Mouse (Mus musculus) hindbrain, postnatal 0 days (tissue): ENCODE results near the gene Ostf1. TPM values are rescaled to one million over a fixed set of nuclear protein-coding genes. Genes with fewer than 3 reads are reported as not detected.

Experiments used
- ATAC-seq: fragments of 200-750 bp; cut with Nextera tagmentation; 2 replicates; pipeline ENCODE4 v1.8.0; 2017; ENCODE audit warnings: mild to moderate bottlenecking, moderate TSS enrichment, moderate library complexity
- DNase-seq: peaks from one replicate; pipeline ENCODE4 v3.0.0-alpha.2; 2015; ENCODE audit warnings: low spot score
- H3K27ac ChIP-seq: fragments of 300-500 bp; sonication (generic); 2 replicates; pipeline ENCODE4 v1.5.1; 2014; ENCODE audit warnings: mild to moderate bottlenecking
- H3K27me3 ChIP-seq: fragments of 300-500 bp; sonication (generic); 2 replicates; pipeline ENCODE4 v1.6.1; 2014; ENCODE audit warnings: low read length, mixed read lengths; ENCODE audit not compliant: insufficient read depth
- H3K36me3 ChIP-seq: fragments of 300-500 bp; sonication (generic); 2 replicates; pipeline ENCODE4 v1.6.1; 2014; ENCODE audit warnings: low read length, mixed read lengths; ENCODE audit not compliant: insufficient read depth
- H3K4me1 ChIP-seq: fragments of 300-500 bp; sonication (generic); 2 replicates; pipeline ENCODE4 v1.6.1; 2014; ENCODE audit warnings: antibody characterized with exemption, low read length, mixed read lengths; ENCODE audit not compliant: insufficient read depth
- H3K4me2 ChIP-seq: fragments of 300-500 bp; sonication (generic); 2 replicates; pipeline ENCODE4 v1.6.1; 2014; ENCODE audit warnings: low read depth, mild to moderate bottlenecking, low read length, moderate library complexity, mixed read lengths
- H3K4me3 ChIP-seq: fragments of 300-500 bp; sonication (generic); 2 replicates; pipeline ENCODE4 v1.5.1; 2014; ENCODE audit warnings: low read length
- H3K9ac ChIP-seq: fragments of 300-500 bp; sonication (generic); replicated peaks from 2 replicates; pipeline ENCODE4 v1.6.1; 2014; ENCODE audit warnings: mild to moderate bottlenecking, low read length, moderate library complexity, mixed read lengths
- H3K9me3 ChIP-seq: fragments of 300-500 bp; sonication (generic); 2 replicates; pipeline ENCODE4 v1.6.1; 2016; ENCODE audit warnings: low read length, mixed read lengths
- CTCF ChIP-seq: IDR thresholded peaks from 2 replicates; pipeline ENCODE4 v1.5.1; 2016; ENCODE audit warnings: antibody characterized with exemption, control low read depth, low read depth
- WGBS: fragments of 180-500 bp; shearing (Covaris S2); extraction: QIAGEN DNeasy Blood & Tissue Kit; methylation state at CpG from one replicate; pipeline ENCODE4 v1.1.7; 2014; 5-methylcytosine and 5-hydroxymethylcytosine counted together
- polyA plus RNA-seq: library from polyadenylated mRNA; unstranded; fragments of >200 nt; fragmentation: Nextera tagmentation; extraction: Ambion mirVana; gene quantifications from 2 replicates; pipeline ENCODE4 v1.2.1, GENCODE M21; 2015
- total RNA-seq: library from RNA; depleted of rRNA; stranded (reverse); fragments of >200 nt; gene quantifications from 2 replicates; pipeline ENCODE4 v1.2.3, GENCODE M21; 2014

The Ostf1 gene
- total and polyA plus RNA-seq, 2 experiments from 2014 or later = 42.4 to 67.9 TPM

DNA sequence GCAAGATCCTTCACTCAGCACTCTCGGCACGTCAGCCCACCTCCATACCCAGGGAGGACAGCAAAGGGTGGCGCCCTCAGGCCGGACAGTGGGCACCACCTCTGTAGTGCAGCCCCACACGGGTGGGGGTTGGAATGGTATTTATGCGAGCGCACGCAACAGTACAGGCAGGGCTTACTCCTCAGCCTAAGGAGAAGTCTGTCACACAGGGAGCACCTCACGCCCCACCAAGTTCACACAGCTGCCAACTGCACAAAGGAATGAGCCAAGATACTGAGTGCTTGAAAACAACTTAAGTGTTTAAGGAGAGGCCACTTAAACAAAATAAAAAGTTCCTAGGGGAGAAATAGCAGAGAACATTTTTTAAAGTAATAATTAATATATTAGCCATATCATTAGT lies 44.5 kb downstream of the Ostf1 start:
- H3K27me3 ChIP-seq = no peaks in the 10 kb centered on the region
- no peaks in the 10 kb centered on the region for H3K4me1 ChIP-seq
- no peak for DNase-seq
- no peaks in the 10 kb centered on the region for H3K9me3 ChIP-seq
- no peak overlapping the region for H3K27ac ChIP-seq
- no peak overlapping the region for H3K9ac ChIP-seq
- H3K36me3 ChIP-seq = no peaks in the 10 kb centered on the region
- 85% methylated on average over 9 of the region's 9 CpGs for WGBS
- no peak for TF ChIP-seq CTCF
- no peak overlapping the region for H3K4me2 ChIP-seq
- no peak overlapping the region for H3K4me3 ChIP-seq
- ATAC-seq = no peak

DNA sequence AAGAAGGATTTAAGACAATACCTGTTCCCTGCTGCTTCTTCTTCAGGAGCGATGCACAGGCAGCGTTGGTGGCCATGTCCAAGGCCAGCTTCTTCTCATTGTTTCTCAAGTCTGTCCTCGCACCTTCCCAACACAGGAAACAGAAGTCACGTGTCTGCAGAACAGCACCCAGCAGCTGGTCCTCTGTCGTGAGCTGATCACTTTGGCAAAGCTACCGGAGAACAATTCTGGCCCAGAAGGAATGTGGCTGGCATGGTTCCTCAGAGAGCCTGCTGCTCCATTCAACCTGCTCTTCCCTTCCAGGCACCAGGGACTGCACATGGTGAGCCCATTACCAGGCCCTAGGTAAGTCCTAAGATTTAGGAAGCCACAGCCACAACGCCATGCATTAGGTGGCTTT lies 47.0 kb downstream of the Ostf1 start:
- Histone ChIP-seq H3K4me3 (no peak overlapping the region), H3K27ac (no peak overlapping the region), H3K4me2 (no peak overlapping the region), H3K4me1 (no peaks in the 10 kb centered on the region), H3K9ac (no peak overlapping the region), H3K9me3 (no peaks in the 10 kb centered on the region), H3K27me3 (no peaks in the 10 kb centered on the region), H3K36me3 (no peaks in the 10 kb centered on the region)
- no peak for DNase-seq
- no peak for TF ChIP-seq CTCF
- WGBS = 84% methylated on average over 7 of the region's 7 CpGs
- no peak for ATAC-seq

DNA sequence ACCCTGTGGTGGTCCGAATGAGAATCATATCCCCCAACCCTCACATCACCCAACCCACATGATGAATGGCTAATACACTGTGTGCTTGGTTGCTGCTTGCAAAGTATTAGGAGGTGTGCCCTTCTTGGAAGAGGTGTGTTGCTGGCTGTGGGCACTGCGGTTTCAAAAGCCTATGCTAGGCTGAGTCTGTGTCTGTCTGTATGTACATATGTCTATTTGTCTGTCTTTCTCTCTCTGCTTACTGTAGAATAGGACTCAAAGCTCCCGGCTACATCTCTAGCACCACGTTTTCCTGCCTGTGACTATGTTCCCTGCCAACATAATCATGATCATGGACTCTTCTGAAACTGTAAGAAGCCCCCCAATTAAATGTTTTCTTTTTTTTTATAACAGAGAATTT lies 47.9 kb downstream of the Ostf1 start:
- 97% methylated on average over 4 of the region's 4 CpGs for WGBS
- H3K9me3 ChIP-seq = no peaks in the 10 kb centered on the region
- TF ChIP-seq CTCF = no peak
- no peak overlapping the region for H3K9ac ChIP-seq
- H3K27me3 ChIP-seq = no peaks in the 10 kb centered on the region
- no peaks in the 10 kb centered on the region for H3K4me1 ChIP-seq
- no peaks in the 10 kb centered on the region for H3K36me3 ChIP-seq
- no peak overlapping the region for H3K4me3 ChIP-seq
- no peak overlapping the region for H3K4me2 ChIP-seq
- H3K27ac ChIP-seq = no peak overlapping the region
- ATAC-seq (no peak), DNase-seq (no peak)

DNA sequence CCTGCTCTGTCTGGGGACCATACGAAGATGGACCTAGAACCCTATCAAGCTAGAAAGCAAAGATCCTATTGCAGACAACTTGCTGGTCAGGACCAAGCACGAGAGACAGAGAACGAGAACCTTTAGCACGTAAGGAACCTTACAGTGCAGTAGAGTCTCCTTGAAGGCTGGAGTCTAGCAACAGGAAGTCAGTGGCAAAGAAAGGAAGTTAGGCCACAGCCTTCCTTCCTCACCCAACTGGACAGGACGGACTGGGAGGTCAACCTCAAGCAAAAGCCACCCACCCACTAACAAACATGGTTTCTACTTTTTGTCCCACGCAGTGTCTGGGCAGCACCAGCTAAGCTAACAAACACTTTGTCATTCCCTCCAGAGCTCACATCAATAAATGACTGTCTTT lies 48.7 kb downstream of the Ostf1 start:
- no peak for DNase-seq
- no peaks in the 10 kb centered on the region for H3K9me3 ChIP-seq
- no peaks in the 10 kb centered on the region for H3K4me1 ChIP-seq
- H3K27me3 ChIP-seq = no peaks in the 10 kb centered on the region
- no peak for ATAC-seq
- 92% methylated on average over 6 of the region's 6 CpGs for WGBS
- no peak for TF ChIP-seq CTCF
- no peak overlapping the region for H3K9ac ChIP-seq
- no peak overlapping the region for H3K4me3 ChIP-seq
- H3K36me3 ChIP-seq = no peaks in the 10 kb centered on the region
- no peak overlapping the region for H3K4me2 ChIP-seq
- no peak overlapping the region for H3K27ac ChIP-seq

DNA sequence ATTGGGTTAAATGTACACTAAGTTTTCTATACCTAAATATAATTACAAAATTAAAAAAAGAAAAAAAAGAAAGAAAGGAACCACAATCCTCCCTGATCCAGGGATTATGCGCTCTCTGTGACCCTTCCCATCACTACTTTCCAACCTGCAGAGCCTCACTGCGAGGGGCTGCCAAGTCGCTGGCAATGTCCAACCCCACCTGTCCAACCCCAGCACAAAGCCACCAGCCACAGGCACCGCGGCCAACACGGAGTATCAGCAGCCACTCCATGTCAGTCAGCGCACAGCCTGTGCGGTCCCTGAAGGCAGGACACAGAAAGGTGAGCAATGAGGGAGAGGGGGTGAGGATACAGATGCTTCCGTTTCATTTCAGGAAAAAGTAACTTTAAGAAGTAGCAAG lies 49.4 kb downstream of the Ostf1 start:
- Histone ChIP-seq H3K4me1 (no peaks in the 10 kb centered on the region), H3K4me2 (no peak overlapping the region), H3K9me3 (no peaks in the 10 kb centered on the region), H3K36me3 (no peaks in the 10 kb centered on the region), H3K9ac (no peak overlapping the region), H3K4me3 (no peak overlapping the region), H3K27ac (no peak overlapping the region), H3K27me3 (no peaks in the 10 kb centered on the region)
- DNase-seq (no peak), ATAC-seq (no peak)
- WGBS = 92% methylated on average over 9 of the region's 9 CpGs
- no peak for TF ChIP-seq CTCF

DNA sequence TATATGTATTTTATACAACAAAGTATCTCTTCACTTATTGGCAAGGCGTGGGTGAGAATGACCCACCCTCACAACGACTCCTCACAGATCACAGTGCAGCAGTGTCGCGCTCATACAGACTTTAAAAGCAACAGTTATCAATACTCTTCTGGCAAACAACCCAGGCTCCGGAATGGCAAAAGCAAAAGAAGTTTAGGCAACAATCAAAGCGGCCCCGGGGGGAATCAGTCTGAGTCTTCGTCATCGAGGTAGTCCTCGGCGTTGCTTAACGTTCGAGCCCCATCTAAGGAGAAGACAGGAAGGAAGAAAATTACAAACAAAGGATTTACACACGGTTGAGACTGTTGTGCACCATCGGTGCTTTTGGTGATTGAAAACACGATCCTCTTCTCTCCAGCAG lies 50.6 kb downstream of the Ostf1 start:
- H3K9ac ChIP-seq = no peak overlapping the region
- no peaks in the 10 kb centered on the region for H3K9me3 ChIP-seq
- DNase-seq (no peak), ATAC-seq (no peak)
- H3K4me2 ChIP-seq = no peak overlapping the region
- no peak overlapping the region for H3K27ac ChIP-seq
- H3K27me3 ChIP-seq = no peaks in the 10 kb centered on the region
- no peaks in the 10 kb centered on the region for H3K4me1 ChIP-seq
- no peak for TF ChIP-seq CTCF
- 96% methylated on average over 16 of the region's 16 CpGs for WGBS
- H3K4me3 ChIP-seq = no peak overlapping the region
- no peaks in the 10 kb centered on the region for H3K36me3 ChIP-seq

DNA sequence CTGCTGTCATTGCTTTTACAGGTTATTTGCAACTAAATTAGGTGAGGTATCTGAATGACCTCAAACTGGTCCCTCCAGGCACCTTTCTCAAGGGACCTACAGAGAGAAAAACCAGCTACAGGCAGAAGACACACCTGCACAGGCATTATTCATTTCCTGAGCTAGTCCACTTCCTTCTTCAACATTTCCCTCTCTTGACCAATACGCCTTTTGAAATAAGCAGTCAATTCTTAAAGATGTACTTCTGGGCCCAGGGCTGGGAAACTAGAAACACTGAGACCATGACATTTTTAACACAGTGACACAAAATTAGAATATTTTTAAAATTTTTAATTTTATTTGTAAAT lies 52.6 kb downstream of the Ostf1 start:
- no peak overlapping the region for H3K9ac ChIP-seq
- no peaks in the 10 kb centered on the region for H3K9me3 ChIP-seq
- ATAC-seq (0 out of 2 replicates have a peak, but pooled peaks have one; percentile 18), DNase-seq (no peak)
- 77% methylated on average over 1 of the region's 1 CpGs for WGBS
- H3K4me2 ChIP-seq = no peak overlapping the region
- no peaks in the 10 kb centered on the region for H3K27me3 ChIP-seq
- no peak overlapping the region for H3K27ac ChIP-seq
- no peaks in the 10 kb centered on the region for H3K4me1 ChIP-seq
- no peak overlapping the region for H3K4me3 ChIP-seq
- H3K36me3 ChIP-seq = no peaks in the 10 kb centered on the region
- TF ChIP-seq CTCF = no peak
